Mouse (Mus musculus) spleen, embryonic (tissue): Measurements from ENCODE around the gene Slc35d1.
"Not testable (repeated sequence)": the region's sequence is repeated elsewhere in the genome, so short reads cannot be mapped to it uniquely, and the experiment has no call there.

ENCODE experiments used
- CTCF ChIA-PET: fragments of 350-600 bp; sonication (Branson Sonifier 250); formaldehyde crosslinking; loops from one replicate; lab custom pipeline; 2022; lab: Charles Lee

Slc35d1 gene

GRCm38 (mm10) chr4:103188786-103189640, 26.0 kb downstream of the Slc35d1 start:
- CTCF ChIA-PET: no interaction called here

GRCm38 (mm10) chr4:103180300-103180888, 34.6 kb downstream of the Slc35d1 start:
- CTCF ChIA-PET: no interaction called here

- CTCF ChIA-PET: no interaction called here
Observed at GRCm38 (mm10) chr4:103179581-103179980, 35.4 kb downstream of the Slc35d1 start.

GRCm38 (mm10) chr4:103178635-103179318, 36.2 kb downstream of the Slc35d1 start:
- CTCF ChIA-PET: no interaction called here

GRCm38 (mm10) chr4:103177681-103178080, 37.3 kb downstream of the Slc35d1 start:
- CTCF ChIA-PET: no interaction called here

GRCm38 (mm10) chr4:103174001-103174400, 41.0 kb downstream of the Slc35d1 start:
- CTCF ChIA-PET: no interaction called here

GRCm38 (mm10) chr4:103173507-103173906, 41.5 kb downstream of the Slc35d1 start:
- CTCF ChIA-PET: no interaction called here

GRCm38 (mm10) chr4:103171256-103171655, 43.7 kb downstream of the Slc35d1 start:
- CTCF ChIA-PET: no interaction called here

- CTCF ChIA-PET: not testable (repeated sequence)
Observed at GRCm38 (mm10) chr4:103166198-103166597, 48.8 kb downstream of the Slc35d1 start.

GRCm38 (mm10) chr4:103158781-103159180, 56.2 kb downstream of the Slc35d1 start:
- CTCF ChIA-PET: no interaction called here

- CTCF ChIA-PET: no interaction called here
Observed at GRCm38 (mm10) chr4:103151946-103152345, 63.0 kb downstream of the Slc35d1 start.

GRCm38 (mm10) chr4:103146339-103146738, 68.6 kb downstream of the Slc35d1 start:
- CTCF ChIA-PET: interaction anchor here (0.6 kb wide), 3 partner anchors 295 to 488 kb away, joined by 3 to 5 read pairs (median 5); no protein-coding TSS in a partner anchor

- CTCF ChIA-PET: no interaction called here
Observed at GRCm38 (mm10) chr4:103136946-103137345, 78.0 kb downstream of the Slc35d1 start.

GRCm38 (mm10) chr4:103126533-103126932, 88.4 kb downstream of the Slc35d1 start:
- CTCF ChIA-PET: no interaction called here

- CTCF ChIA-PET: no interaction called here
Observed at GRCm38 (mm10) chr4:103123606-103124005, 91.4 kb downstream of the Slc35d1 start.

- CTCF ChIA-PET: no interaction called here
Observed at GRCm38 (mm10) chr4:103123086-103123485, 91.9 kb downstream of the Slc35d1 start.

- CTCF ChIA-PET: no interaction called here
Observed at GRCm38 (mm10) chr4:103120874-103121389, 94.0 kb downstream of the Slc35d1 start.
